ENCODE assay signal across 21 mouse cellular contexts in the genomic region with DNA sequence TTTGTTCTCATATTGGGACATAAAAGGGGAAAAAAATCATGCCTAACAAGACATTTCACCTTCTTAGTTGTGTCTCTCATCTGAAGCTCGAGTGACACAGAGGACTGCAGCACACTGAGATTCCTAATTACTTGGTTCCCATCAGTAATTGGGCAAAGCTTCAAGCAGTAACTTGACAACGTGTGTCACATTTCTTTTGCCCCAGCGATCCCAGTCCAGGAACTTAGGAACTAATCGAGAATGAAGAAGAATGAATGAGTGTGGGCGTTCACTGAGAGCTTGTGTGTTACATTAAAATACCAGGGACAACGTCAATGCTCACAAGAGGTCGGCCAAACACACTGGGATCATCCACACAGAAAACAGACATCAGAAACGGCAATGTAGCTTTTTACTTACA.
A peak's percentile ranks its signal among the peaks of the same experiment; 100 is the strongest.
DNase-seq lines count a peak whose midpoint lies in the region; ATAC-seq lines count a peak whose summit lies in the region.
"Had no signal": no experiment of that assay in that cellular context is flagged by ENCODE, and none has a peak within 500 bp of the region (broad histone marks: within the 10 kb centered on the region; RNA-seq: fewer than 3 reads in every experiment).

No protein-coding gene starts in this region.

- no peaks in the 10 kb centered on the region for H3K4me1 ChIP-seq in embryonic facial prominence, embryonic 14.5 days (ENCODE audit: control insufficient read depth, insufficient read depth, low read length)
- H3K4me1 ChIP-seq in embryonic facial prominence, embryonic 10.5 days = peaks cover 14% of the 10 kb centered on the region; the same call in 1 of the 2 replicates
- peaks cover 29% of the 10 kb centered on the region for H3K4me1 ChIP-seq in hindbrain, embryonic 15.5 days (replicated peaks)
- peaks cover 20% of the 10 kb centered on the region for H3K4me1 ChIP-seq in hindbrain, embryonic 14.5 days (replicated peaks; ENCODE audit: control insufficient read depth, insufficient read depth, low read length)
- peaks cover 34% of the 10 kb centered on the region for H3K4me1 ChIP-seq in midbrain, embryonic 15.5 days
- peaks cover 13% of the 10 kb centered on the region for H3K4me1 ChIP-seq in midbrain, embryonic 10.5 days
- H3K4me1 ChIP-seq: heart, embryonic 13.5 days had no signal

- H3K9ac ChIP-seq in embryonic facial prominence, embryonic 14.5 days (ENCODE audit: low read depth, low read length) = no peak overlapping the region
- no peak overlapping the region for H3K9ac ChIP-seq in hindbrain, embryonic 15.5 days
- H3K9ac ChIP-seq in hindbrain, embryonic 14.5 days = no peak overlapping the region
- no peak overlapping the region for H3K9ac ChIP-seq in midbrain, embryonic 15.5 days
- H3K9ac ChIP-seq: embryonic facial prominence, embryonic 12.5 days; heart, embryonic 13.5 days had no signal

- no peak overlapping the region for H3K4me2 ChIP-seq in embryonic facial prominence, embryonic 14.5 days (ENCODE audit: low read depth, low read length)
- no peak overlapping the region for H3K4me2 ChIP-seq in hindbrain, embryonic 15.5 days
- H3K4me2 ChIP-seq in hindbrain, embryonic 14.5 days (replicated peaks) = no peak overlapping the region
- H3K4me2 ChIP-seq in midbrain, embryonic 15.5 days = no peak overlapping the region
- H3K4me2 ChIP-seq: embryonic facial prominence, embryonic 12.5 days; heart, embryonic 13.5 days had no signal

- H3K27me3 ChIP-seq in embryonic facial prominence, embryonic 14.5 days (replicated peaks; ENCODE audit: control insufficient read depth, insufficient read depth, low read length) = no peaks in the 10 kb centered on the region
- H3K27me3 ChIP-seq in embryonic facial prominence, embryonic 10.5 days (replicated peaks; ENCODE audit: low read depth, poor library complexity, severe bottlenecking) = no peaks in the 10 kb centered on the region
- no peaks in the 10 kb centered on the region for H3K27me3 ChIP-seq in hindbrain, embryonic 15.5 days
- H3K27me3 ChIP-seq in hindbrain, embryonic 14.5 days (ENCODE audit: control insufficient read depth, insufficient read depth, low read length) = no peaks in the 10 kb centered on the region
- no peaks in the 10 kb centered on the region for H3K27me3 ChIP-seq in midbrain, embryonic 15.5 days (replicated peaks)
- no peaks in the 10 kb centered on the region for H3K27me3 ChIP-seq in midbrain, embryonic 10.5 days (ENCODE audit: low read depth, poor library complexity, severe bottlenecking)
- H3K27me3 ChIP-seq: embryonic facial prominence, embryonic 12.5 days; heart, embryonic 13.5 days; Patski had no signal

- H3K4me3 ChIP-seq in embryonic facial prominence, embryonic 14.5 days (ENCODE audit: low read depth, low read length) = no peak overlapping the region
- H3K4me3 ChIP-seq in embryonic facial prominence, embryonic 10.5 days = no peak overlapping the region
- H3K4me3 ChIP-seq in hindbrain, embryonic 15.5 days = no peak overlapping the region
- H3K4me3 ChIP-seq in hindbrain, embryonic 14.5 days (replicated peaks; ENCODE audit: low read length) = no peak overlapping the region
- no peak overlapping the region for H3K4me3 ChIP-seq in midbrain, embryonic 15.5 days
- H3K4me3 ChIP-seq in midbrain, embryonic 10.5 days = no peak overlapping the region
- H3K4me3 ChIP-seq: embryonic facial prominence, embryonic 12.5 days; gastrocnemius, adult 2 months; heart, embryonic 13.5 days had no signal

- no peaks in the 10 kb centered on the region for H3K36me3 ChIP-seq in embryonic facial prominence, embryonic 14.5 days (ENCODE audit: control insufficient read depth, insufficient read depth, low read length)
- H3K36me3 ChIP-seq in embryonic facial prominence, embryonic 10.5 days (replicated peaks) = no peaks in the 10 kb centered on the region
- H3K36me3 ChIP-seq in hindbrain, embryonic 15.5 days = no peaks in the 10 kb centered on the region
- H3K36me3 ChIP-seq in hindbrain, embryonic 14.5 days (replicated peaks; ENCODE audit: control insufficient read depth, insufficient read depth) = no peaks in the 10 kb centered on the region
- no peaks in the 10 kb centered on the region for H3K36me3 ChIP-seq in midbrain, embryonic 15.5 days (replicated peaks)
- H3K36me3 ChIP-seq in midbrain, embryonic 10.5 days = no peaks in the 10 kb centered on the region
- H3K36me3 ChIP-seq: embryonic facial prominence, embryonic 12.5 days; heart, embryonic 13.5 days had no signal

- DNase-seq in embryonic facial prominence, embryonic 14.5 days (ENCODE audit: low spot score) = peak; percentile 14
- DNase-seq in embryonic facial prominence, embryonic 10.5 days (ENCODE audit: low spot score) = no peak
- DNase-seq in hindbrain, embryonic 14.5 days (ENCODE audit: low spot score) = no peak
- no peak for DNase-seq in midbrain, embryonic 10.5 days (ENCODE audit: low spot score)
- peak; percentile 67 for DNase-seq in retina, postnatal 1 day
- no peak for DNase-seq in kidney, adult 18-20 months
- DNase-seq: adrenal gland, postnatal 14 days; cerebellum, adult 18-20 months; cerebellum, adult 9-11 months; cerebellum, postnatal 36 days; gastrocnemius, adult 2 months; gastrocnemius, postnatal 25 days; heart, adult 11 months; heart, postnatal 36 days had no signal

- no peak for ATAC-seq in embryonic facial prominence, embryonic 14.5 days (ENCODE audit: low read depth)
- no peak for ATAC-seq in hindbrain, embryonic 15.5 days (ENCODE audit: low FRiP score, low read depth)
- no peak for ATAC-seq in hindbrain, embryonic 14.5 days (ENCODE audit: low FRiP score)
- no peak for ATAC-seq in midbrain, embryonic 15.5 days (replicated peaks)
- ATAC-seq: activated CD4-positive, CD25-positive, alpha-beta regulatory T cell, adult 4 months; intestine, postnatal 0 days; Patski had no signal

- no peaks in the 10 kb centered on the region for H3K9me3 ChIP-seq in embryonic facial prominence, embryonic 14.5 days (ENCODE audit: control insufficient read depth, low read length)
- H3K9me3 ChIP-seq in embryonic facial prominence, embryonic 10.5 days = no peaks in the 10 kb centered on the region
- no peaks in the 10 kb centered on the region for H3K9me3 ChIP-seq in hindbrain, embryonic 15.5 days
- no peaks in the 10 kb centered on the region for H3K9me3 ChIP-seq in hindbrain, embryonic 14.5 days (ENCODE audit: control insufficient read depth, low read length)
- no peaks in the 10 kb centered on the region for H3K9me3 ChIP-seq in midbrain, embryonic 15.5 days
- H3K9me3 ChIP-seq in midbrain, embryonic 10.5 days (replicated peaks) = no peaks in the 10 kb centered on the region
- H3K9me3 ChIP-seq: embryonic facial prominence, embryonic 12.5 days; heart, embryonic 13.5 days had no signal

- 49% methylated on average over 8 of the region's 8 CpGs for WGBS in embryonic facial prominence, embryonic 14.5 days
- WGBS in embryonic facial prominence, embryonic 10.5 days = 56% methylated on average over 8 of the region's 8 CpGs
- 26% methylated on average over 8 of the region's 8 CpGs for WGBS in hindbrain, embryonic 15.5 days
- 23% methylated on average over 8 of the region's 8 CpGs for WGBS in hindbrain, embryonic 14.5 days
- 39% methylated on average over 8 of the region's 8 CpGs for WGBS in midbrain, embryonic 15.5 days
- WGBS in midbrain, embryonic 10.5 days = 73% methylated on average over 8 of the region's 8 CpGs

- H3K27ac ChIP-seq in embryonic facial prominence, embryonic 14.5 days (replicated peaks; ENCODE audit: low read depth, low read length) = no peak overlapping the region
- H3K27ac ChIP-seq in embryonic facial prominence, embryonic 10.5 days (replicated peaks) = no peak overlapping the region
- 0 out of 2 replicates have a peak overlapping the region, but pooled peaks have one; percentile 14 for H3K27ac ChIP-seq in hindbrain, embryonic 15.5 days (replicated peaks)
- no peak overlapping the region for H3K27ac ChIP-seq in hindbrain, embryonic 14.5 days
- H3K27ac ChIP-seq in midbrain, embryonic 15.5 days = 0 out of 2 replicates have a peak overlapping the region, but pooled peaks have one; percentile 0
- no peak overlapping the region for H3K27ac ChIP-seq in midbrain, embryonic 10.5 days (replicated peaks)
- H3K27ac ChIP-seq: embryonic facial prominence, embryonic 12.5 days; gastrocnemius, adult 2 months; heart, embryonic 13.5 days had no signal

Comparison
In these comparisons a context has a peak if more than half of its experiments do, and no peak if none do; other contexts are left out.
1. DNase-seq: peak in embryonic facial prominence, embryonic 14.5 days (single experiment) and retina, postnatal 1 day (single experiment); none in embryonic facial prominence, embryonic 10.5 days (single experiment), hindbrain, embryonic 14.5 days (single experiment), midbrain, embryonic 10.5 days (single experiment) and kidney, adult 18-20 months (single experiment).
2. H3K27ac ChIP-seq: peak in hindbrain, embryonic 15.5 days (single experiment) and midbrain, embryonic 15.5 days (single experiment); none in embryonic facial prominence, embryonic 14.5 days (single experiment), embryonic facial prominence, embryonic 10.5 days (single experiment), hindbrain, embryonic 14.5 days (single experiment) and midbrain, embryonic 10.5 days (single experiment).